Mouse (Mus musculus) heart, adult 2 months (tissue): Measurements from ENCODE around the gene Zfp1.

Source experiments
- CTCF ChIP-seq: fragments of 200-600 bp; IDR thresholded peaks from 2 replicates; pipeline ENCODE4 v1.8.1; 2022; ENCODE audit warnings: antibody characterized with exemption, mild to moderate bottlenecking, moderate library complexity
- EP300 ChIP-seq: fragments of 200-500 bp; IDR thresholded peaks from 2 replicates; pipeline ENCODE4 v1.6.1; 2011; ENCODE audit warnings: low read depth, low read length, control low read depth; ENCODE audit not compliant: insufficient read depth

DNA sequence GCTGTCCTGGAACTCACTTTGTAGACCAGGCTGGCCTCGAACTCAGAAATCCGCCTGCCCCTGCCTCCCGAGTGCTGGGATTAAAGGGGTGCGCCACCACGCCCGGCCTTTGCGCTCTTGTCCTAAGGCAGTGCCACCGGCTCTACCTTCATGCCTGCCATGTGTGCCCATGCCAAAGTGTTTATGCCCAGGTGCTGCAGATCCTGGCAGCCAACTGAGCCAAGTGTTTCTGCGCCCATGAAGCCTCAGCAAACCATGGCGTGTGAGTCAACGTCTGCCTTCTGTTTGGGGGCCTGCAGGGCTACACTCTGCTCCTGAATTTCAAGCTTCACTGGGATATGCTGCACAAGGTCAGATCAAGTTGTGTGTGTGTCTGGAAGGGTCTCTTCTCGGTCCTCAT is 61.4 kb downstream of the Zfp1 start:
- no peak for TF ChIP-seq CTCF
- no peak for TF ChIP-seq EP300
